Mouse (Mus musculus) midbrain, postnatal 0 days (tissue): Measurements from ENCODE around the gene Ddi2. TPM values are rescaled to one million over a fixed set of nuclear protein-coding genes. Genes with fewer than 3 reads are reported as not detected.
A peak's percentile ranks its signal among the peaks of the same experiment; 100 is the strongest.

Experiments used
- ATAC-seq: fragments of 200-750 bp; cut with Nextera tagmentation; 2 replicates; pipeline ENCODE4 v1.8.0; 2017; ENCODE audit warnings: moderate number of reproducible peaks, mild to moderate bottlenecking, moderate TSS enrichment, moderate library complexity; ENCODE audit not compliant: low FRiP score
- DNase-seq: peaks from one replicate; pipeline ENCODE4 v3.0.0-alpha.2; 2015; ENCODE audit warnings: low spot score
- H3K27ac ChIP-seq: fragments of 300-500 bp; sonication (generic); 2 replicates; pipeline ENCODE4 v1.5.1; 2014; ENCODE audit warnings: low read depth, mild to moderate bottlenecking, low read length, mixed read lengths
- H3K27me3 ChIP-seq: fragments of 300-500 bp; sonication (generic); 2 replicates; pipeline ENCODE4 v1.6.1; 2014; ENCODE audit warnings: low read length, control low read depth, mixed read lengths; ENCODE audit not compliant: insufficient read depth
- H3K36me3 ChIP-seq: fragments of 300-500 bp; sonication (generic); 2 replicates; pipeline ENCODE4 v1.6.1; 2014; ENCODE audit warnings: low read length, control low read depth, mixed read lengths; ENCODE audit not compliant: insufficient read depth
- H3K4me1 ChIP-seq: fragments of 300-500 bp; sonication (generic); 2 replicates; pipeline ENCODE4 v1.6.1; 2014; ENCODE audit warnings: mild to moderate bottlenecking, control low read depth, antibody characterized with exemption, low read length, mixed read lengths; ENCODE audit not compliant: insufficient read depth
- H3K4me2 ChIP-seq: fragments of 300-500 bp; sonication (generic); 2 replicates; pipeline ENCODE4 v1.6.1; 2014; ENCODE audit warnings: low read depth, mild to moderate bottlenecking, low read length, mixed read lengths; ENCODE audit not compliant: poor library complexity, severe bottlenecking
- H3K4me3 ChIP-seq: fragments of 300-500 bp; sonication (generic); 2 replicates; pipeline ENCODE4 v1.5.1; 2014; ENCODE audit warnings: low read depth, mild to moderate bottlenecking, low read length, moderate library complexity
- H3K9ac ChIP-seq: fragments of 300-500 bp; sonication (generic); replicated peaks from 2 replicates; pipeline ENCODE4 v1.6.1; 2014; ENCODE audit warnings: mild to moderate bottlenecking, low read length, moderate library complexity, mixed read lengths; ENCODE audit not compliant: poor library complexity, severe bottlenecking
- H3K9me3 ChIP-seq: fragments of 300-500 bp; sonication (generic); 2 replicates; pipeline ENCODE4 v1.6.1; 2016; ENCODE audit warnings: low read length, control low read depth
- CTCF ChIP-seq: IDR thresholded peaks from 2 replicates; pipeline ENCODE4 v1.5.1; 2016; ENCODE audit warnings: antibody characterized with exemption, mild to moderate bottlenecking
- WGBS: fragments of 180-500 bp; shearing (Covaris S2); extraction: QIAGEN DNeasy Blood & Tissue Kit; methylation state at CpG from one replicate; pipeline ENCODE4 v1.1.7; 2014; 5-methylcytosine and 5-hydroxymethylcytosine counted together
- polyA plus RNA-seq: library from polyadenylated mRNA; unstranded; fragments of >200 nt; fragmentation: Nextera tagmentation; extraction: Ambion mirVana; gene quantifications from 2 replicates; pipeline ENCODE4 v1.2.1, GENCODE M21; 2015
- total RNA-seq: library from RNA; depleted of rRNA; stranded (reverse); fragments of >200 nt; gene quantifications from 2 replicates; pipeline ENCODE4 v1.2.3, GENCODE M21; 2014

Ddi2 gene
- total and polyA plus RNA-seq, 2 experiments from 2014 or later = 9.2 to 25.7 TPM

DNA sequence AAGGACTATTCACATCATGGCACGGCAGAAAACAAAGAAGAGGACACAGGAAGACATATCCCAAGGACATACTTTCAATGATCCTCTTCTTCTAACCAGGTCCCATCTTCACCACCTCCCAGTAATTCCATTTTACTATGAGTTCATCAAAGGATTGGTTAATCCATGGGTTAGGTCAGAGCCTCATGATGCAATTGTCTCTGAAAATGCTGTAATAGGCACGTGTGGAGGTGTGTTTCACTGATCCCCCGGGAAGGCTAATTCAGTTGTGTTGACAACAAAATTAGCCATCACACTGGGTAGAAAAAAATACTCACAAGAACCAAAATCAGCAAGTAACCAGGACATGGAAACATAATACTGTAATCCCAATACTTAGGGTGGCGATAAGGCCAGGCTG is 5.6 kb downstream of the Ddi2 start:
- Histone ChIP-seq H3K4me2 (no peak overlapping the region), H3K9ac (no peak overlapping the region), H3K36me3 (peaks cover 7% of the 10 kb centered on the region), H3K4me3 (no peak overlapping the region), H3K27ac (no peak overlapping the region), H3K9me3 (no peaks in the 10 kb centered on the region), H3K27me3 (no peaks in the 10 kb centered on the region), H3K4me1 (peaks cover 12% of the 10 kb centered on the region; the same call in 1 of the 2 replicates)
- ATAC-seq = no peak
- DNase-seq = no peak
- 90% methylated on average over 4 of the region's 4 CpGs for WGBS
- TF ChIP-seq CTCF = no peak

DNA sequence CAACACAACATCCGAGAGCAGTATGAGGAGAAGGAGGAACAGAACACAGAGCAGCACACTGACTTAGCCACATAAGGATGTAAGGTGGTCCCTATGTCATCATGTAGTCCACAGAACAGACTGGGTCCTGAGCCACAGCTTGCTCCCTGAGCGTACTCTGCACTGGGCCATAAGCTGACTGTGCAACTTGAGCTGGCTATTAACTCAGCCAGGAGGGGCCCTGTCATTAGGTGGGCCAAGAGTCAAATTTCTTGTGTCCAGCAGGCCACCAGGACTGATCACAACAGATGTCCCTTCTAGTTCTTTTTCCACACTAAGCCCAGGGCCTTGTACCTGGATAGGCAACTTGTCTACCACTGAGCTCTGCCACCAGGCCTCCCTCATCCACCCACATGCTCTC is 8.2 kb downstream of the Ddi2 start:
- Histone ChIP-seq H3K4me1 (no peaks in the 10 kb centered on the region), H3K27me3 (no peaks in the 10 kb centered on the region), H3K9ac (no peak overlapping the region), H3K9me3 (no peaks in the 10 kb centered on the region), H3K27ac (no peak overlapping the region), H3K4me3 (no peak overlapping the region), H3K4me2 (no peak overlapping the region), H3K36me3 (peaks cover 13% of the 10 kb centered on the region)
- 86% methylated on average over 2 of the region's 2 CpGs for WGBS
- TF ChIP-seq CTCF = no peak
- no peak for ATAC-seq
- DNase-seq = peak; percentile 13

DNA sequence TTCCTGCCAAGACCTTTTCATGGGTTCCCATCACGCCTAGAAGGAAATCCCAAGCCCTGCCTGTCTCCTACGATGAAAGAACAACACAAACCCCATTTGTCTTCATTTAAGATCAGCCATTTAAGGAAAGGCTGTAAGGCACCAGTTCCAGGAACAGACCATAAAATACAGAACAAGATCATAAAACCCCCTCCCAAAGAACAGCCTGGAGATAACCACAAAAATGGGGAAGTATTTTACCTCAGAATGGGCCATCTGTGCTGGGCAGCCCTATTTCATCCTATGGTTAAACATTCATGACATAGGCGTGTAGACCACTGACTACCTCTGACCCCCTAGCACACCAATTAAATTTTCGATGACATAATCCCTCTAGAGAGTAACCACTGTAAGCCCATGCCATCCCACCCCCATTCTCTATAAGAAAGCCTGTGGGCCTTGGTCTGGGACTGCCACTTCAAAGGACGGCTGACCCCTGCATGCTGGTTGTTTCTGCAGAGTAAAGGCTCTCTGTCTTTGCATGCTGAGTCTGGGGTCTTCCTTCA is 9.5 kb downstream of the Ddi2 start:
- ATAC-seq (no peak), DNase-seq (no peak)
- H3K27ac ChIP-seq = no peak overlapping the region
- 79% methylated on average over 5 of the region's 5 CpGs for WGBS
- H3K36me3 ChIP-seq = peaks cover 21% of the 10 kb centered on the region
- H3K9me3 ChIP-seq = no peaks in the 10 kb centered on the region
- H3K27me3 ChIP-seq = no peaks in the 10 kb centered on the region
- no peaks in the 10 kb centered on the region for H3K4me1 ChIP-seq
- no peak overlapping the region for H3K4me2 ChIP-seq
- no peak overlapping the region for H3K4me3 ChIP-seq
- H3K9ac ChIP-seq = no peak overlapping the region
- no peak for TF ChIP-seq CTCF

DNA sequence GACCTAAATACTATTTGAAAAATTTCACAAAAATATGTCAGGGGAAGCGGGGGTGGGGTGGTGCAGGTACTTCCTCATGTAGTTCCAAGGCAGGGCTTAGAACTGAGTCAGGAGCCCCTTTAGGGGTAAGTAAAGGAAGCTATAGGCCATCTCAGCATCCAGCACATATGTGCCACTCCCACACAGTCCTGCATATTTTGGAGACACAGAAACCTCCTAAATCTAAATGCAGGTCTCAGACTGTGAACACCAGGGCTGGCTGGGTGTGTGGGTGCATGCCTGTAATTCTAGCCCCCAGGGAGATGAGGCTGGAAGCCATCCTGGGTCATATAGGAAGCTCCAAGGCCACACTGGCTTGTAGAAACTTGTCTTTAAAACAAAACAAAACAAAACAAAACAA is 12.0 kb downstream of the Ddi2 start:
- Histone ChIP-seq H3K27ac (no peak overlapping the region), H3K4me1 (no peaks in the 10 kb centered on the region), H3K27me3 (no peaks in the 10 kb centered on the region), H3K9me3 (no peaks in the 10 kb centered on the region), H3K9ac (no peak overlapping the region), H3K4me2 (no peak overlapping the region), H3K36me3 (peaks cover 40% of the 10 kb centered on the region), H3K4me3 (no peak overlapping the region)
- TF ChIP-seq CTCF = no peak
- 100% methylated on average over 1 of the region's 1 CpGs for WGBS
- ATAC-seq (no peak), DNase-seq (no peak)

DNA sequence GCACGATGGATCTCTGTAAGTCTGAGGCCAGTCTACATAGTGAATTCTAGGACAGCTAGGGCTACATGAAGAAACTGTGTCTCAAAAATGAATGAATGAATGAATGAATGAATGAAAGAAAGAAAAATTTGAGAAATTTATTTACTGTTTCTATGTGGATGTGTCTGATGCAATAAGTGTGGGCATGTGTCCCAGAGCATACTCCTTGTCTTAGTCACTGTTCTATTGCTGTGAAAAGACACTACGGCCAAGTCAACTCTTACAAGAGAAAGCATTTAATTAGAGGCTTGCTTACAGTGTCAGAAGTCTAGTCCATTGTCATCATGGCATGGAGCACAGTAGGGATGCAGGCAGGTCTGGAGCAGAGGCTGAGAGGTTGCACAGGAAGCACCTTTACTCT is 14.2 kb downstream of the Ddi2 start:
- no peak for TF ChIP-seq CTCF
- H3K27me3 ChIP-seq = no peaks in the 10 kb centered on the region
- no peak for DNase-seq
- H3K27ac ChIP-seq = no peak overlapping the region
- H3K9me3 ChIP-seq = no peaks in the 10 kb centered on the region
- 99% methylated on average over 2 of the region's 2 CpGs for WGBS
- peaks cover 60% of the 10 kb centered on the region for H3K36me3 ChIP-seq
- H3K9ac ChIP-seq = no peak overlapping the region
- no peak overlapping the region for H3K4me2 ChIP-seq
- H3K4me3 ChIP-seq = no peak overlapping the region
- H3K4me1 ChIP-seq = no peaks in the 10 kb centered on the region
- no peak for ATAC-seq

DNA sequence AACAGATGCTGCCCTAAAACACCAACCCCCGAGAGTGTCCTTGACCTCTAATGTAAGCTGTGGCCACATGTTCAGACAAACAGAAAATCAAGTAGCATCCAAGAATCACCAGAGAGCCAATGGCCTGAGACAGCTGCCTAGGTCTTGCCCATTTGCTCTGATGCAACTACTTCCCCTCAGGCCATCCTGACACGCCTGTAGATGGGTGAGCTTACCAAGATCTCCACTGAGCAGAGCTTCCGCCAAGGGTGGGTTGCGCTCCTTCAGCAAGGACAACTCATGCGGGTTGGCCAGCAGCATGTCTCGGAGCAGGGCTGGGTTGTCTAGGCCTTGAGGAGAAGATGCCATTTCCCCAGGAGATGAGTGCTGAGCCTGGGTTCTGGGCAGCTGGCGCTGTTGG is 15.2 kb downstream of the Ddi2 start:
- H3K27ac ChIP-seq = no peak overlapping the region
- DNase-seq (no peak), ATAC-seq (no peak)
- no peaks in the 10 kb centered on the region for H3K9me3 ChIP-seq
- H3K9ac ChIP-seq = no peak overlapping the region
- H3K4me2 ChIP-seq = no peak overlapping the region
- H3K27me3 ChIP-seq = no peaks in the 10 kb centered on the region
- peaks cover 60% of the 10 kb centered on the region for H3K36me3 ChIP-seq
- H3K4me3 ChIP-seq = no peak overlapping the region
- no peak for TF ChIP-seq CTCF
- WGBS = 97% methylated on average over 7 of the region's 7 CpGs
- no peaks in the 10 kb centered on the region for H3K4me1 ChIP-seq
